Mouse (Mus musculus) testis, adult 2 months (tissue): Measurements from ENCODE around the gene Heatr5b.

ENCODE experiments used
- CTCF ChIP-seq: fragments of 200-500 bp; IDR thresholded peaks from 2 replicates; pipeline ENCODE4 v1.5.1; 2012; ENCODE audit warnings: low read depth, mild to moderate bottlenecking, inconsistent platforms, low read length, moderate library complexity; ENCODE audit not compliant: control insufficient read depth, insufficient read depth, insufficient replicate concordance
- POLR2A ChIP-seq: fragments of 200-500 bp; IDR thresholded peaks from 2 replicates; pipeline ENCODE4 v1.6.1; 2012; ENCODE audit warnings: low read depth, mild to moderate bottlenecking, inconsistent platforms, low read length, moderate library complexity; ENCODE audit not compliant: control insufficient read depth

GRCm38 (mm10) chr17:78797222-78797621 is 37.9 kb downstream of the Heatr5b start:
- TF ChIP-seq CTCF (no peak), POLR2A (no peak)
